In genomic region chr19:57358322-57358721, GRCm38 (mm10) we compare ENCODE assay signal across 8 mouse cellular contexts. TPM values are rescaled to one million over a fixed set of nuclear protein-coding genes. Genes with fewer than 3 reads are reported as not detected.
A peak's percentile ranks its signal among the peaks of the same experiment; 100 is the strongest.
DNase-seq lines count a peak whose midpoint lies in the region; TF ChIP-seq lines count a peak whose summit lies in the region.

No protein-coding gene starts in this region.

- no peaks in the 10 kb centered on the region for H3K36me3 ChIP-seq in ES-Bruce4 (ENCODE audit: control insufficient read depth, insufficient read depth, low read length, poor library complexity, severe bottlenecking)

- peak overlapping the region; percentile 62 for H3K27ac ChIP-seq in ES-Bruce4 (ENCODE audit: insufficient read depth, low read length)

- peak overlapping the region; percentile 87 for H3K4me3 ChIP-seq in ES-Bruce4 (ENCODE audit: low read depth, low read length)

- peak; percentile 56 for TF ChIP-seq POLR2A in ES-Bruce4 (IDR thresholded peaks at IDR 0.05; ENCODE audit: insufficient read depth, low read length)

- TF ChIP-seq CTCF in ES-Bruce4 (IDR thresholded peaks at IDR 0.05; ENCODE audit: low read depth, low read length): peak; percentile 83

- TF ChIP-seq EP300 in ES-Bruce4 (IDR thresholded peaks at IDR 0.05; ENCODE audit: insufficient read depth, low read depth, low read length): 0 out of 2 replicates have a peak, but pooled peaks have one; percentile 26

- H3K9ac ChIP-seq in ES-Bruce4 (ENCODE audit: low read depth, poor library complexity, severe bottlenecking): peak overlapping the region; percentile 88

- DNase-seq in 3134 (ENCODE audit: extremely low read depth, insufficient read length, low spot score): peak; percentile 33
- peak; percentile 52 for DNase-seq in cerebellum, adult 11-12 months
- DNase-seq in heart, adult 11 months: peak; percentile 99
- peak; percentile 75 to 76 for DNase-seq in kidney, adult 8-10 months
- DNase-seq in lung, adult 18-20 months: peak; percentile 86 to 88
- DNase-seq in right cerebral cortex, postnatal 10 days (ENCODE audit: low spot score in 2 of 2): peak; percentile 75 to 80
- peak; percentile 31 for DNase-seq in urinary bladder, postnatal 25 days (ENCODE audit: low spot score)

- peaks cover 5% of the 10 kb centered on the region for H3K4me1 ChIP-seq in ES-Bruce4 (ENCODE audit: control insufficient read depth, insufficient read depth, low read length)

- H3K27me3 ChIP-seq in ES-Bruce4 (ENCODE audit: control insufficient read depth, insufficient read depth, low read length, poor library complexity, severe bottlenecking): no peaks in the 10 kb centered on the region

- H3K9me3 ChIP-seq in ES-Bruce4 (replicated peaks; ENCODE audit: control insufficient read depth, insufficient read depth, low read length, poor library complexity, severe bottlenecking): no peaks in the 10 kb centered on the region

RNA-seq across cellular contexts. Expression of gene Fam160b1, which starts 2.2 kb away (rescaled TPM):
- 26.1 and 26.7 TPM in 2 replicates for polyA plus RNA-seq in ES-Bruce4 (2011; ENCODE audit: insufficient read depth, insufficient read length, low read depth, missing spikeins)

RNA-seq across cellular contexts. Expression of gene Ablim1, which starts 43.6 kb away (rescaled TPM):
- polyA plus RNA-seq in ES-Bruce4 (2011; ENCODE audit: insufficient read depth, insufficient read length, low read depth, missing spikeins): 12.2 and 13.9 TPM in 2 replicates

Comparison
In these comparisons a context has a peak if more than half of its experiments do, and no peak if none do; other contexts are left out.
1. Peak in every context shown above with its lines: DNase-seq, H3K4me3 ChIP-seq and H3K27ac ChIP-seq.
2. DNase-seq: peak in every context shown above with its lines; median percentile 99 in heart, adult 11 months; 87 in lung, adult 18-20 months; 78 in right cerebral cortex, postnatal 10 days; 76 in kidney, adult 8-10 months; 52 in cerebellum, adult 11-12 months; 33 in 3134; 31 in urinary bladder, postnatal 25 days.